Mouse (Mus musculus): ENCODE results near the gene Hs2st1. TPM values are rescaled to one million over a fixed set of nuclear protein-coding genes. Genes with fewer than 3 reads are reported as not detected.

Hs2st1 gene
- polyA plus RNA-seq, 1 experiment: 20.3 TPM

DNA sequence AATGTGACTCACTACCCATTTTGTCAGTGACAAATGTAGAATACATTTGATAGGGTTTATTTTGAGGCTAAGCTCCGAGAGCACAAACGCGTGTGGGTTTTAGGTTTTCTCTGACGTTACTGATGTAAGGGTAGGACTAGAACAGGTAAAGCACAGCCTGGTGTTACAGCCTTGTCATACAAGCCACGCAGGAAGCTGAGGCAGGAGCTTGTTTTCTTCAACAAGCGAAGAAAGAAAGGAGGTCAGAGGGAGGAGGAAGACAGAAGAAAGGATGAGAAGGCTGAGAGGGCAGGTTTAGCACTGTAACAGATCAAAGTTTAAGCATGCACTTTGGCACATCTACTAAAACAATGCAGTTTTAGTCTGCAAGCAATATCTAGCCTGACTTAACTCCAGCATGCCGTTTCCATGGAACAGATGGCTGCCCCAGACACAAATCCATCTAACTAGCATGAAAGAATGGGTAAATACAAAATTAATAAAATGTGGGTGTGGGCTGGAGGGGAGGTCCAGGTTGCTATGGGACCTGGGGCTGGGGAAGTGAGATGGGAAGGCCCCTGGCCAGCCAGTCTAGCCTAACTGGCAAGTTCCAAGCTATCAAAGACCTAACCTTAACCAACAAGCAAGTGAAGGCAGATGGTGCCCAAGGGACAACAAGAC is 21.7 kb downstream of the Hs2st1 start:
- TF ChIP-seq MAX (IDR thresholded peaks at IDR 0.05): no peak
- TF ChIP-seq MYOD1 (IDR thresholded peaks at IDR 0.05; ENCODE audit: control insufficient read depth, insufficient read length, low read depth): no peak
- no peak for TF ChIP-seq USF1 (IDR thresholded peaks at IDR 0.05; ENCODE audit: low read depth)
- no peak for TF ChIP-seq CEBPB (IDR thresholded peaks at IDR 0.05; ENCODE audit: low read depth)
- no peak for TF ChIP-seq MYOG (IDR thresholded peaks at IDR 0.05; ENCODE audit: control insufficient read depth, extremely low read depth, insufficient read length)
- no peak for TF ChIP-seq CTCF (IDR thresholded peaks at IDR 0.05; ENCODE audit: control insufficient read depth, insufficient read depth, insufficient read length)
- TF ChIP-seq FOSL1 (IDR thresholded peaks at IDR 0.05; ENCODE audit: insufficient read depth, low read length, poor library complexity, severe bottlenecking): no peak

DNA sequence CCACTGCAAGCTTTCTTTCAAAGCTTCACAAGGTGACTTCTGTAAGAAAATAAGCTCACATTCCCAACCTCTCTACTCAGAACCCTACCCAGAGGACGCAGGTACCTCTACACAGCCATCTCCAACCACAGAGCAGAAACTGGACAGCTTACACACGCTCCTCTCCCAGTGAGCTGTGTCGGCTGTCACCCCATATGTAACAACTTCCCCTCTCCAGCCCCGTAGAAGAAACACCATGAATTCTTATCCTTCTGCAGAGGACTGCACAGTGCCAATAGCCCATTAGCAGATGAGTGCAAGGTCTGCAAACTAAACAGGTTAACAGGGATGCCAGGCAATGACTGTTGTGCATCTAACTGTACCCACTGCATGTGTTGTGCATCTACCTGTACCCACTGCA is 23.5 kb downstream of the Hs2st1 start:
- Histone ChIP-seq H3ac (ENCODE audit: control insufficient read depth, insufficient read length, low read depth) (no peak overlapping the region), H3K27me3 (ENCODE audit: control insufficient read depth, insufficient read depth, insufficient read length) (no peaks in the 10 kb centered on the region), H3K79me2 (ENCODE audit: control insufficient read depth, insufficient read depth) (peaks cover 91% of the 10 kb centered on the region), H3K36me3 (ENCODE audit: control insufficient read depth, insufficient read depth) (no peaks in the 10 kb centered on the region), H3K4me3 (ENCODE audit: insufficient read depth, poor library complexity, severe bottlenecking) (no peak overlapping the region), H3K79me3 (ENCODE audit: low read depth) (peaks cover 70% of the 10 kb centered on the region)
- TF ChIP-seq CTCF (IDR thresholded peaks at IDR 0.05; ENCODE audit: control insufficient read depth, insufficient read depth, insufficient read length): no peak
- TF ChIP-seq USF1 (IDR thresholded peaks at IDR 0.05; ENCODE audit: low read depth): no peak
- no peak for TF ChIP-seq MYOD1 (IDR thresholded peaks at IDR 0.05; ENCODE audit: control insufficient read depth, insufficient read length, low read depth)
- no peak for TF ChIP-seq FOSL1 (IDR thresholded peaks at IDR 0.05; ENCODE audit: insufficient read depth, low read length, poor library complexity, severe bottlenecking)
- TF ChIP-seq CEBPB (IDR thresholded peaks at IDR 0.05; ENCODE audit: low read depth): no peak
- no peak for TF ChIP-seq MYOG (IDR thresholded peaks at IDR 0.05; ENCODE audit: control insufficient read depth, extremely low read depth, insufficient read length)
- no peak for TF ChIP-seq MAX (IDR thresholded peaks at IDR 0.05)

More for the DNA sequence above, 21.7 kb downstream of the Hs2st1 start:
- H3K79me3 ChIP-seq (ENCODE audit: low read depth): peaks cover 72% of the 10 kb centered on the region
- no peak overlapping the region for H3ac ChIP-seq (ENCODE audit: control insufficient read depth, insufficient read length, low read depth)
- peaks cover 91% of the 10 kb centered on the region for H3K79me2 ChIP-seq (ENCODE audit: control insufficient read depth, insufficient read depth)
- H3K4me3 ChIP-seq (ENCODE audit: insufficient read depth, poor library complexity, severe bottlenecking): no peak overlapping the region
- no peaks in the 10 kb centered on the region for H3K36me3 ChIP-seq (ENCODE audit: control insufficient read depth, insufficient read depth)
- no peaks in the 10 kb centered on the region for H3K27me3 ChIP-seq (ENCODE audit: control insufficient read depth, insufficient read depth, insufficient read length)

DNA sequence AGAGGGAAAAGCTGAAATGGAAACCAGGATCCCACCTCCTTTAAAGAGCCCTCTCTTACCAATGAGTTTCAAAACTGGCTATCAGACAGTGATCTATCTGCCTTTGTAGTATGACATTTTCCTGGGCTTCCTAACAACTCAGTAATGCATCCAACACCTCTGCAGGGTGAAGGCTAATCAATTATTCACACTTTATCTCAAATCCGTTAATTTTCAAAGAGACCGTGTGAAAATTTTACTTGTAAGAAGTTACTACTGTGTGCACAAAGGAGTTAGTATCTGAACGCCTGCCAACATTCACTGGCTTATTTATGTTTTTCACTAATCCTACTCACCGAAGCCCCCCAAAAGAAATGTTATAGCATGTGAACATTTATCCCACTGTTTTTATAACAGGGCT is 24.1 kb downstream of the Hs2st1 start:
- TF ChIP-seq MYOD1 (IDR thresholded peaks at IDR 0.05; ENCODE audit: control insufficient read depth, insufficient read length, low read depth) (no peak), CTCF (IDR thresholded peaks at IDR 0.05; ENCODE audit: control insufficient read depth, insufficient read depth, insufficient read length) (no peak)

DNA sequence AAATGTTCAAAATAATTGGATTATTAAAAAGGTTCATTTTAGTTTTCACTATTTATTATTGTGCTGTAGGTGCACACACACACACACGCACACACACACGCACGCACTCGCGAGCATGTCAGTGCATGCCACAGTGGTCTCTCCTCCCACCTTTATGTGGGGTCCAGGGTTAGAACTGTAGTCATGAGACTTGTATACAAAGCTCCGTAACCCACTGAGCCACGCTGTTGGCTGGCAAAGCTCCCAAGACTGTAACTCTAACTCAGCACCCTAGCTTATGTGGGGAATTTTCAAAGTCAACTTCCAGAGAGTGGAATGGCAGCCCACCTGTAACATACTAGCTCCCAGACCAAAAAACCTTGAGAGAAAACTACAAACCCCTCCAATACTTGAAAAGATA is 24.8 kb downstream of the Hs2st1 start:
- Histone ChIP-seq H3K79me2 (ENCODE audit: control insufficient read depth, insufficient read depth) (peaks cover 91% of the 10 kb centered on the region), H3K27me3 (ENCODE audit: control insufficient read depth, insufficient read depth, insufficient read length) (no peaks in the 10 kb centered on the region), H3K36me3 (ENCODE audit: control insufficient read depth, insufficient read depth) (no peaks in the 10 kb centered on the region), H3K79me3 (ENCODE audit: low read depth) (peaks cover 66% of the 10 kb centered on the region), H3ac (ENCODE audit: control insufficient read depth, insufficient read length, low read depth) (no peak overlapping the region), H3K4me3 (ENCODE audit: insufficient read depth, poor library complexity, severe bottlenecking) (no peak overlapping the region)
- TF ChIP-seq USF1 (IDR thresholded peaks at IDR 0.05; ENCODE audit: low read depth) (no peak), CEBPB (IDR thresholded peaks at IDR 0.05; ENCODE audit: low read depth) (no peak), FOSL1 (IDR thresholded peaks at IDR 0.05; ENCODE audit: insufficient read depth, low read length, poor library complexity, severe bottlenecking) (no peak), MAX (IDR thresholded peaks at IDR 0.05) (no peak), MYOG (IDR thresholded peaks at IDR 0.05; ENCODE audit: control insufficient read depth, extremely low read depth, insufficient read length) (no peak), MYOD1 (IDR thresholded peaks at IDR 0.05; ENCODE audit: control insufficient read depth, insufficient read length, low read depth) (no peak), CTCF (IDR thresholded peaks at IDR 0.05; ENCODE audit: control insufficient read depth, insufficient read depth, insufficient read length) (no peak)

More for the DNA sequence above, 24.1 kb downstream of the Hs2st1 start:
- Histone ChIP-seq H3K79me3 (ENCODE audit: low read depth) (peaks cover 68% of the 10 kb centered on the region), H3K4me3 (ENCODE audit: insufficient read depth, poor library complexity, severe bottlenecking) (no peak overlapping the region), H3K79me2 (ENCODE audit: control insufficient read depth, insufficient read depth) (peaks cover 91% of the 10 kb centered on the region), H3K27me3 (ENCODE audit: control insufficient read depth, insufficient read depth, insufficient read length) (no peaks in the 10 kb centered on the region), H3K36me3 (ENCODE audit: control insufficient read depth, insufficient read depth) (no peaks in the 10 kb centered on the region), H3ac (ENCODE audit: control insufficient read depth, insufficient read length, low read depth) (no peak overlapping the region)

DNA sequence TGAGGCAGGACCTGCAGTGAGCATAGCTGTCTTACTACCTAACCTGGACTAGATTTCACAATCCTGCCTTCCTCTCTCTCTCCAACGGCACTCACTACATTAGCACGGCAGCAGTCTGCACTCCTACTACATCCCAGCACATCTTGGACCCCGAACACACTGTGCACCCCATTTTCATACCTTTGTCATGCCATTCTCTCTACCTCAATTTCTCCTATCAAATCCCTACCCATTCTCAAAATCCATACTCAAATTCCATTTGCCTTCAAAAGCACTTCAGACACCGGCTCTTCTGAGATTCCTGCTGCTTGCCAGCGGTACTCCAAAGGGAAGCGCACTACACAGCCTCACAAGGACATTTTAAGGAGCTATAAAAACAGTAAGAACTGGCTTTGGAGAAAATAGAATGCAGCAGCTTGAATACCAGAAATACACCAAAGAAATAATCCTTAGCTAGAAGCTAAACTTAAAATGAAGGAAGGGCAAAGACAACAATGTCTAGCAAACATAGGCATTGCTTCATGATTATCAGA is 28.0 kb downstream of the Hs2st1 start:
- H3K27me3 ChIP-seq (ENCODE audit: control insufficient read depth, insufficient read depth, insufficient read length): no peaks in the 10 kb centered on the region
- peaks cover 97% of the 10 kb centered on the region for H3K79me2 ChIP-seq (ENCODE audit: control insufficient read depth, insufficient read depth)
- TF ChIP-seq FOSL1 (IDR thresholded peaks at IDR 0.05; ENCODE audit: insufficient read depth, low read length, poor library complexity, severe bottlenecking): no peak
- TF ChIP-seq MYOD1 (IDR thresholded peaks at IDR 0.05; ENCODE audit: control insufficient read depth, insufficient read length, low read depth): no peak
- TF ChIP-seq CEBPB (IDR thresholded peaks at IDR 0.05; ENCODE audit: low read depth): no peak
- no peak for TF ChIP-seq MYOG (IDR thresholded peaks at IDR 0.05; ENCODE audit: control insufficient read depth, extremely low read depth, insufficient read length)
- TF ChIP-seq CTCF (IDR thresholded peaks at IDR 0.05; ENCODE audit: control insufficient read depth, insufficient read depth, insufficient read length): no peak
- TF ChIP-seq USF1 (IDR thresholded peaks at IDR 0.05; ENCODE audit: low read depth): no peak
- no peak for TF ChIP-seq MAX (IDR thresholded peaks at IDR 0.05)
- H3K4me3 ChIP-seq (ENCODE audit: insufficient read depth, poor library complexity, severe bottlenecking): no peak overlapping the region
- no peaks in the 10 kb centered on the region for H3K36me3 ChIP-seq (ENCODE audit: control insufficient read depth, insufficient read depth)
- H3ac ChIP-seq (ENCODE audit: control insufficient read depth, insufficient read length, low read depth): no peak overlapping the region
- H3K79me3 ChIP-seq (ENCODE audit: low read depth): peaks cover 65% of the 10 kb centered on the region

All from C2C12 (cell line).